Mouse (Mus musculus): ENCODE measurements around the gene Frmd4b. TPM values are rescaled to one million over a fixed set of nuclear protein-coding genes. Genes with fewer than 3 reads are reported as not detected.

Frmd4b gene
- polyA plus RNA-seq, 1 experiment from 2014 or later: 41.9 TPM

DNA sequence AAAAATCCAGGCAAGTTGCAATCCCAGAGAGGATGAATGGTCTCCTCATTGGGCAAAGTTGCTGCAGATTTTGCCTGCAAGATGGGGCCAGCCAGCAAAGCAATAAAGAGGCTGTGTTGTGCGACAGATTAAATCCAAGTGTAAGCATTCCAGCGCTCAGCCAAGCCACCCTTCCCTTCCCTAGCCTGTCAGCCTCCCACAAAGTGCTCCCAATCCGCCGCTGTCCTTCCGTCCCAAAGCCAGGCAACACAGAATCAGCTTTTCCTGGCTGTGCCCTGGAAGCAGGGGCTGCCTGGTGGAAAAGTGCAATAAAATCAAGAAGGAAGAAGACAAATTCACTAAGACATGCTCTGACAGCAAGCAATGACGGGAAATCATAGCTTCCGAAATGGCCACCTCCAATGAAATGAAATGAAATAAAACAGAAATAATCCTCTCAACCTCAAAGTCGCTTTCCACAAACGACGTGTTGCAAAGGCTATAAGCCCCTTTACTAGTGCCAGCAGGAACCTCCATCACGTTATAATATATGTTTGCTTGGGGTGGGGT is 130.5 kb downstream of the Frmd4b start:
- DNase-seq (ENCODE audit: low spot score): no peak
- no peaks in the 10 kb centered on the region for H3K36me3 ChIP-seq
- H3K27ac ChIP-seq: no peak overlapping the region
- WGBS: 20% methylated on average over 11 of the region's 11 CpGs
- H3K27me3 ChIP-seq (ENCODE audit: insufficient read depth, poor library complexity, severe bottlenecking): peaks cover 46% of the 10 kb centered on the region
- no peaks in the 10 kb centered on the region for H3K9me3 ChIP-seq
- H3K4me1 ChIP-seq (replicated peaks): peaks cover 24% of the 10 kb centered on the region
- H3K4me3 ChIP-seq: peak overlapping the region; percentile 57

DNA sequence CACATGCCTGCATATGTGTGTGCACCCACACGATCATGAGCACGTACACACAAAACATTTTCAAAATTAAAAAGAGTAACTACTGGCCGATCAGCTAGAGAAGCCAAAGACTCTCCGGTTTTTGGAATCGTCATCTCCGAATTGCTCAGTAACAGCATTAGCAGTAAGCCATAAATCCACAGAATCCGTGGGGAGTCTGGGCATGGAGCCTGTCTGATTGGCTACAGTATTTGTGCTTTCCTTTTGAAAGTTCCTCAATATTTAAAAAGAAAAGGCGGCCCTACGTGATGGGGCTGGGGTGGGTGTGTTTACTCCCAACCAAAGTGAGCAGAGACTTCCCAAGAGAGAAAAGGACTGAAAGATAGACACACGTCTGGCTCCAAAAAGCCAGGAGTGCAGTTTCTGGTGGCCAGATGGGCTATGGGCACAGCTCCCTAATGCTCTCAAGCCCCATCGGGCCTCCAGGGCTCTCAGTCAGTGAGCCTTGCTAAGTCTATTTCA is 131.4 kb downstream of the Frmd4b start:
- no peaks in the 10 kb centered on the region for H3K9me3 ChIP-seq
- no peaks in the 10 kb centered on the region for H3K36me3 ChIP-seq
- WGBS: 83% methylated on average over 11 of the region's 11 CpGs
- H3K4me1 ChIP-seq (replicated peaks): peaks cover 24% of the 10 kb centered on the region
- no peak for DNase-seq (ENCODE audit: low spot score)
- H3K27ac ChIP-seq: no peak overlapping the region
- no peak overlapping the region for H3K4me3 ChIP-seq
- H3K27me3 ChIP-seq (ENCODE audit: insufficient read depth, poor library complexity, severe bottlenecking): peaks cover 46% of the 10 kb centered on the region

DNA sequence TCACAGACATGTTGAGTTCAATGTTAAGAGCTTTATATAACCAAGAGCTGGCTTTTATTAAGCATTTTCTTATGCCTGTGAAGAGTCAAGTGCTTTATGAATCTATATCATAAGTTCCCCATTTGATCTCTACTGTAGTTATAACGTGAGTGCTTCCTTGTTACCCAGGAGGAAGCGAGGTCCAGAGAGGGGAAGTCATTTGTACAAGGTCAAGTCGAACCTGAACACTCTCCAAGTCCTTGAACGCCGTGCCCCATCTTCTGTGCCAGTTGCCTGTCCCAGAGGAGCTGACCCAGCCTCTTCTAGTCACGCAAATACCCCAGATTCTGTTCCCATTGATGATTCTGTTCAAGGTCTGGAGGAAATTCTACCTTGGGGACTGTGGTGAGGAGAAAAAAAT is 135.4 kb downstream of the Frmd4b start:
- H3K4me3 ChIP-seq: no peak overlapping the region
- H3K4me1 ChIP-seq (replicated peaks): peaks cover 22% of the 10 kb centered on the region
- peaks cover 19% of the 10 kb centered on the region for H3K27me3 ChIP-seq (ENCODE audit: insufficient read depth, poor library complexity, severe bottlenecking)
- 78% methylated on average over 6 of the region's 6 CpGs for WGBS
- H3K36me3 ChIP-seq: no peaks in the 10 kb centered on the region
- no peaks in the 10 kb centered on the region for H3K9me3 ChIP-seq
- DNase-seq (ENCODE audit: low spot score): no peak
- no peak overlapping the region for H3K27ac ChIP-seq

DNA sequence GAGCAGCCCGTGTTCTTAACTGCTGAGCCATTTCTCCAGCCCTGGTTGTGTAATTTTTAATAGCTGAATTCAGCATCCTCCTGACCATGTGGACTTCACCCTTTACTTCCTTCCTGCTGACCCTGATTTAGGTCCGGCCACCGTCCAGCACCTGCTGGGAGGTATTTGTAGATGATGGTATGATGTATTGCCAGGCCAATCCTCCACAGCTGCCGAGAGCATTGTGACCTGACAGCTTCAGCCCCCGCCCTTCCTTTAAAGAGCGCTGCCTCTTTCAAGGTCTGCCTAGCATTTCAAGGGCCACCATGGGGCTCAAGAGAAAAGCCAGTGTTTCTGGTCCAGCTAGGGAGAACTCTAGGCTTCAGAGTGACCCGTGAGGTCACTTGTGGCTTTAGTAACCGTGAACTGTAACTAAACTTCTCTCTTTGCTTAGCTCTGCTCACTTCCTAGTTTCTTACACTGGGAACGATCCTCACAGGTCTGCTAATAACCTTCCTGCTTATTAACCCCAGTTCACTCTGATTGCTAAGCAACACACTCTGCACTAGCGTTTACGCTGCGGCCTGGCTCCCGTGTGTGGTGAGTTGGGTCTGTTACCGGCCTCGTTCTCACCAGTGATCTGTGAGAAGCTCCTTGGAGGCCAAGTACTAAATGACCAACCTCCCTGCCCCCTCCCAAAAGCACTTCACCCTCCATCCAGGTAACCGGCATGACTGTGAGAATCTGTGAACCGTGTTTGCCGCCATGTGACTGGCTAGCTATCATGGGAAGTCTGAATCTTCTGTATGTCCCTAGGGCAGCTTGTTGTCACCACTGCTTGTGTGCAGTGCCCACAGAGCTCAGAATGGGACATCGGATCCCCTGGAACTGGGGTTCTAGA is 138.1 kb downstream of the Frmd4b start:
- Histone ChIP-seq H3K9me3 (no peaks in the 10 kb centered on the region), H3K27ac (no peak overlapping the region), H3K4me1 (replicated peaks) (peaks cover 18% of the 10 kb centered on the region), H3K4me3 (no peak overlapping the region), H3K36me3 (no peaks in the 10 kb centered on the region), H3K27me3 (ENCODE audit: insufficient read depth, poor library complexity, severe bottlenecking) (no peaks in the 10 kb centered on the region)
- DNase-seq (ENCODE audit: low spot score): peak; percentile 25
- WGBS: 52% methylated on average over 19 of the region's 19 CpGs

DNA sequence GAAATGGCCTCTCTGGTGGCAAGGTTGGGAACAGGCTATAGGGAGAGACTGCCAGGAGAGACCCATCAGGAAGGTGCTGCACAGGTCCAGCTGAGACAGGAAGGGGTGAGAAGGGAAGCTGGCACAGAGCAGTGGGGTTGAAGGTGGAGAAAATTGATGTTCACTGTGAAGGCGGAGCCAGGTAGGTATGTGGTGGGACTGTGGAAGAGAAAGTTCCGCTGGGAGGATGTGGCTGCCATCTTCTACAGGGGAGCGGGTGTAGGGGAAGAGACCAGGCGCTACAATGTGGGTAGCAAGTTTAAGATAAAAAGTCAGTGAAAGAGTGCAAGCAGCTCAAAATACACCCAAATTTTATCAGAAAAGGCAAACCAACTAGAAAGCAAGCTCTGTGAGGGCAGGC is 143.7 kb downstream of the Frmd4b start:
- Histone ChIP-seq H3K9me3 (no peaks in the 10 kb centered on the region), H3K4me1 (replicated peaks) (peaks cover under 1% of the 10 kb centered on the region; the same call in 1 of the 2 replicates), H3K4me3 (no peak overlapping the region), H3K36me3 (0 out of 2 replicates have a peak, but pooled peaks cover 3% of the 10 kb centered on the region), H3K27me3 (ENCODE audit: insufficient read depth, poor library complexity, severe bottlenecking) (no peaks in the 10 kb centered on the region), H3K27ac (no peak overlapping the region)
- DNase-seq (ENCODE audit: low spot score): no peak
- 93% methylated on average over 4 of the region's 4 CpGs for WGBS

DNA sequence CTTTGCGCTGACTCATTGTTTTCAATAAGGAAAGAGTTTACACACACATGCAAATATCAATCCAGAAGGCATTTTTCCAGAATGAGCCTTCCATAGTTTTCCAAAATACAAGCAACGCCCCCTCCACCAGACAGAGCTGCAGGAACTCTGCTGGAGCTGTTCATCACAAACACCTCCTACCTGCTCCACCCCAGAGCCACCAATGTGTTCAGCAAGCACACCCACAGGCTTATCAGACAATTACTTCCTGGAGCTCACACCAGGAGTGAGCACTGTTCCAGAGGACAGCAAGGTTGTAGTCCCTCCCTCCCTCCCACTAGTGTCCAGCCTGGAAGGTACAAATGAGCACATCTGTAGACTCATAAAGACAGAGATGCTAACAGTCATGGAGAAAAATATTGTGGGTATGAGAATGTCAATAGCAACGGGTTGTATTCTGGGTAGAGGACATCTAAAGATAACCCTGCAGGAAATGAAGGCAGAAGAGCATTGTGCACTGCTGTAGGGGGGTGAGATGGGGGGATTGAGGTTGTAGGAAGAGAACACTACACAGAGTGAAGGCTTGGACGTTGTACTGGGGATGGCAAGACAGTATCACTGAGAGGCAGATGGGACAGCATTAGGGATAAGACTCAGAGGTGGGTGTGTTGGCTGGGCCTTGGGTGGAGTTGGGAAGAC is 144.3 kb downstream of the Frmd4b start:
- no peaks in the 10 kb centered on the region for H3K27me3 ChIP-seq (ENCODE audit: insufficient read depth, poor library complexity, severe bottlenecking)
- no peak for DNase-seq (ENCODE audit: low spot score)
- 85% methylated on average over 4 of the region's 4 CpGs for WGBS
- H3K4me1 ChIP-seq (replicated peaks): no peaks in the 10 kb centered on the region
- 0 out of 2 replicates have a peak, but pooled peaks cover 8% of the 10 kb centered on the region for H3K36me3 ChIP-seq
- H3K4me3 ChIP-seq: no peak overlapping the region
- H3K9me3 ChIP-seq: no peaks in the 10 kb centered on the region
- no peak overlapping the region for H3K27ac ChIP-seq

DNA sequence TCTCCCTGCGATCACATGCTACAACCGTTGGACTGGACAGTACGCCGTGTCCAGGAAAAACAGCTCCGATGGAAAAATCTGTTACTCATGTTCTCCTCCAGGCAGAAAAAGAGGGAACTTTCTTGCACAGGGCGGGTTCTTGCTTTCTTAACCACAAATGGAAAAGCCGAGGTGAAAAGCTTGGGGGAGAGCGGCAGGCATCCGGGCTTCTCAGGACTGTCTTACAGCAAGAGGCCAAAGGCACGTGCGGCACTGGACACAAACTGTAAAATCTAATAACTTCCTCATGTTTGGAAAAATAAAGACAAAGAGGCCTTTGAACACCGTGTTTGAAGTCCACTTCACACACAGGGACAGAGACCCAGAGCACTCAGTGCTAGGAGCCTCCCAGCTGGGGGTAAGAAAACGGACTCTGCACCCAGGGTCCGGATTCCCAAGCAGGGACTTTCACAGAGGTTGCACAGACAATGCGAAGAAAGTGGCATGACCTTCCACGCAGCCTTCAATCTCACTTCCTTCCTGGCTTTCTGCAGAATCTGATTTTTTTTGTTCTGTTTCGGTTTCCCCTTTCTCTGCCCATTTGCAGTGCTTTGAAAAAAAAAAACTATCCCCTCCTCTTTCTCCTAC is 153.3 kb downstream of the Frmd4b start:
- Histone ChIP-seq H3K36me3 (0 out of 2 replicates have a peak, but pooled peaks cover 6% of the 10 kb centered on the region), H3K4me1 (replicated peaks) (peaks cover 20% of the 10 kb centered on the region), H3K4me3 (no peak overlapping the region), H3K9me3 (no peaks in the 10 kb centered on the region), H3K27ac (peak overlapping the region; percentile 64; the same call in 1 of the 2 replicates), H3K27me3 (ENCODE audit: insufficient read depth, poor library complexity, severe bottlenecking) (no peaks in the 10 kb centered on the region)
- DNase-seq (ENCODE audit: low spot score): no peak
- 56% methylated on average over 17 of the region's 17 CpGs for WGBS

DNA sequence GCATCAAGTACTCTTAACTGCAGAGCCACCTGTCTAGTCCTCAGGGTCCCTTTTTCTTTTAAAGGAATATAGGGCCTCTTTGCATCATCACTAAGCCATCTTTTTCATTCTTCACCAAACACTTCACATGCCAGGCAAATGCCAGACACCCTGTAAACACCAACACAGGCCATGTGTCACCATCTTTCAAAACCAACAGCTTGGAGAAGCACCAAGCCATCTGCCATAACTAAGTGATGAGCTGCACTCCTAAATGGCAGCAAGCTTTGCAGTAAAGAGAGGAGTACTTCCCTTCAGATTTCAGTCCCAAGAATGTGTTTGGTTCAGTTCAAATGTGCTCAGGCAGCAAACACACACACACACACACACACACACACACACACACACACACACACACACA is 154.9 kb downstream of the Frmd4b start:
- DNase-seq (ENCODE audit: low spot score): no peak
- H3K4me1 ChIP-seq (replicated peaks): peaks cover 36% of the 10 kb centered on the region
- H3K27me3 ChIP-seq (ENCODE audit: insufficient read depth, poor library complexity, severe bottlenecking): no peaks in the 10 kb centered on the region
- no peak overlapping the region for H3K27ac ChIP-seq
- no peaks in the 10 kb centered on the region for H3K9me3 ChIP-seq
- H3K4me3 ChIP-seq: no peak overlapping the region
- no peaks in the 10 kb centered on the region for H3K36me3 ChIP-seq

DNA sequence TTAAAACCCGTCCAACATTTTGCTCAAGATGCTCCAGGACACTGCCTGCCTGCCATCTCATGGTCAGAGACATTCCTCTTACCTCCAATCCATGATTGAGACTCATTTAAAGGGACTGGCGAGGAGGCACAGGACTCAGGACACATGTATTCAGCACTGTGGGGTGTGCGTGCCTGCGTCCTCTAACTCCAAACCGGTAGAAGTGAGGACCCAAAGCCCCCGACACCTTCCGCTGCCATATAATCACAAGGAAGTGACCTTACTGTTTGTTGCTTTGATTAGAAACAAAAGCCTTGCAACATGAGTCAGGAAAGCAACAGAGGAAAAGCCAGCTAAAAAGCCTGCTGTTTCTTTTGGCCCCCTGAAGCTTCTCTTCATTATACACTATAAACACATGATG is 158.2 kb downstream of the Frmd4b start:
- WGBS: 66% methylated on average over 7 of the region's 7 CpGs
- no peaks in the 10 kb centered on the region for H3K27me3 ChIP-seq (ENCODE audit: insufficient read depth, poor library complexity, severe bottlenecking)
- no peaks in the 10 kb centered on the region for H3K36me3 ChIP-seq
- H3K9me3 ChIP-seq: no peaks in the 10 kb centered on the region
- peak overlapping the region; percentile 73; the same call in 1 of the 2 replicates for H3K27ac ChIP-seq
- peaks cover 39% of the 10 kb centered on the region for H3K4me1 ChIP-seq (replicated peaks)
- DNase-seq (ENCODE audit: low spot score): no peak
- H3K4me3 ChIP-seq: peak overlapping the region; percentile 1; the same call in 1 of the 2 replicates

DNA sequence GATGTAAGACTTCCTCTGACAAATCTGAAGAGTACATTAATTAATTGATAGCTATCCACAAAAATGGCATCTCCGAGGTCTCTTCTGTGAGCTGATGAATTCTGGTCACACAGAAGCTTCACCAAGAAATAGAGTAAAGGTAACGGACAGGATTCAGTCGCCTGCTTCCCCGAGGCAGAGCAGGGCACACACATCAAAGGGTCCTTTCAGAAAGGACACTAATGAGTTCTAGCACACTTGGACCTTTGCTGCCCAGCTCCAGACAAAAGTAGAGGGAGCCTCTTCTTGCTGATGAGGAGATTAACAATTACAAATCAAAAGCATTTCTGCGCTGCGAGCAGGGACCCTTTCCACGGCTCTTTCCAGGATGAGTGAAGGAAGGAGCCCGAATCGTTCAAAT is 159.0 kb downstream of the Frmd4b start:
- Histone ChIP-seq H3K27ac (peak overlapping the region; percentile 73), H3K36me3 (no peaks in the 10 kb centered on the region), H3K4me1 (replicated peaks) (peaks cover 32% of the 10 kb centered on the region), H3K9me3 (no peaks in the 10 kb centered on the region), H3K27me3 (ENCODE audit: insufficient read depth, poor library complexity, severe bottlenecking) (no peaks in the 10 kb centered on the region), H3K4me3 (peak overlapping the region; percentile 1; the same call in 1 of the 2 replicates)
- 46% methylated on average over 9 of the region's 9 CpGs for WGBS
- DNase-seq (ENCODE audit: low spot score): no peak

DNA sequence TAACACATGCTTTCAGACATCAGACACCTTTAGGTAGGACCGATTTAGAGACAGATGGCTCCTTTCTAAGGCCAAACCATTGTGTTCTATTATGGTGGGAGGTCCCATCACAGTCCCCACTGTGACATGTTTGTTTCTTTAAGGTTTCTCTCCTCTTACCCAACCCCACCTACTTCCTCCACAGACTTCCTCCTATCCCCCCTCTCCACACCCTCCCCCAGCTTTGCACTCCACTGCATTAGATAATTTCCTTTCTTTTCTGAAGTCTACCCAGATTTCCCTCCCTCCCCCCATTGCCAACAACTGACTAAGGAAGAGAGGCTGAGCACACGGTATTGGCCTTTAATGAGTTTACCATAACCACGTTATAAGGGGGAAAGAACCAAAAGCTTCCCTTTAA is 159.4 kb downstream of the Frmd4b start:
- no peak for DNase-seq (ENCODE audit: low spot score)
- WGBS: 26% methylated on average over 3 of the region's 3 CpGs
- Histone ChIP-seq H3K27me3 (ENCODE audit: insufficient read depth, poor library complexity, severe bottlenecking) (no peaks in the 10 kb centered on the region), H3K4me3 (no peak overlapping the region), H3K36me3 (no peaks in the 10 kb centered on the region), H3K27ac (peak overlapping the region; percentile 73; the same call in 1 of the 2 replicates), H3K4me1 (replicated peaks) (peaks cover 32% of the 10 kb centered on the region), H3K9me3 (no peaks in the 10 kb centered on the region)

DNA sequence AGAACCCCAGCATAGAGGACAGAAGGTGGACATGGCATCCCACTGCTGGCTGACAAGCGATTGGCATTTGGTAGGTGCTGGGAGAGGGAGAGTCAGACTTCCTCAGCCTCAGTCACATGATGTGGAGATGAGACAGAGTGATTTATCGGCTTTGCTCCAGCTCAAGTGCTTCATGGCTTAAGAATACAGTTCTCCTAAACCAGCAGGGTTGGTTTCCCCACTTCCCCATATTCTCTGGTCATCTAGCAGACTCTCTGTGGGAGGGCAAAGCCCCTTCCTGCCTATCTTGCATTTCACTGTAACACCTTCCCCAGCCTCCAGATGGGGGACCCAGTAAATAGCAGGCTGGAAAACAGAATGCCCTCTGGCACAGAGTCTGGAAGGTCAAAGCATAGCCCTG is 160.1 kb downstream of the Frmd4b start:
- WGBS: 48% methylated on average over 2 of the region's 2 CpGs
- Histone ChIP-seq H3K36me3 (no peaks in the 10 kb centered on the region), H3K4me3 (no peak overlapping the region), H3K27me3 (ENCODE audit: insufficient read depth, poor library complexity, severe bottlenecking) (no peaks in the 10 kb centered on the region), H3K4me1 (replicated peaks) (peaks cover 32% of the 10 kb centered on the region), H3K27ac (peak overlapping the region; percentile 41; the same call in 1 of the 2 replicates), H3K9me3 (no peaks in the 10 kb centered on the region)
- DNase-seq (ENCODE audit: low spot score): no peak
